Mouse (Mus musculus): ENCODE measurements around the gene Fam114a1. TPM values are rescaled to one million over a fixed set of nuclear protein-coding genes. Genes with fewer than 3 reads are reported as not detected.

Fam114a1 gene
- total and polyA plus RNA-seq, 3 experiments, result 0.05 TPM; not detected in 2

- ATAC-seq (ENCODE audit: extremely low read depth, insufficient number of reproducible peaks, low FRiP score, poor library complexity, severe bottlenecking), result no peak
- no peak for TF ChIP-seq TAL1 (conservative IDR thresholded peaks at IDR 0.05; ENCODE audit: low read depth, low read length)
- TF ChIP-seq POLR2AphosphoS5 (IDR thresholded peaks at IDR 0.05; ENCODE audit: insufficient replicate concordance, low read depth, low read length), result no peak
- TF ChIP-seq GATA1 (IDR thresholded peaks at IDR 0.05; ENCODE audit: borderline replicate concordance, low read length), result no peak
- no peak for TF ChIP-seq GATA2 (IDR thresholded peaks at IDR 0.05; ENCODE audit: borderline replicate concordance, low read depth, low read length)
- no peak for TF ChIP-seq CTCF (IDR thresholded peaks at IDR 0.05; ENCODE audit: low read depth, low read length)
- no peaks in the 10 kb centered on the region for H3K36me3 ChIP-seq (replicated peaks)
These were observed 56.9 kb downstream of the Fam114a1 start for GRCm38 (mm10) chr5:65026776-65027175.

GRCm38 (mm10) chr5:65028019-65028418 lies 58.1 kb downstream of the Fam114a1 start:
- TF ChIP-seq GATA2 (IDR thresholded peaks at IDR 0.05; ENCODE audit: borderline replicate concordance, low read depth, low read length), result no peak
- no peak for TF ChIP-seq POLR2AphosphoS5 (IDR thresholded peaks at IDR 0.05; ENCODE audit: insufficient replicate concordance, low read depth, low read length)
- TF ChIP-seq GATA1 (IDR thresholded peaks at IDR 0.05; ENCODE audit: borderline replicate concordance, low read length), result no peak
- no peak for TF ChIP-seq TAL1 (conservative IDR thresholded peaks at IDR 0.05; ENCODE audit: low read depth, low read length)
- no peak for TF ChIP-seq CTCF (IDR thresholded peaks at IDR 0.05; ENCODE audit: low read depth, low read length)
- peaks cover 3% of the 10 kb centered on the region; the same call in 1 of the 2 replicates for H3K27me3 ChIP-seq (ENCODE audit: insufficient read depth, low read length)
- H3K9me3 ChIP-seq (replicated peaks), result no peaks in the 10 kb centered on the region
- ATAC-seq (ENCODE audit: extremely low read depth, insufficient number of reproducible peaks, low FRiP score, poor library complexity, severe bottlenecking) (no peak), DNase-seq (ENCODE audit: low spot score) (no peak)
- no peak overlapping the region for H3K4me3 ChIP-seq (ENCODE audit: low read depth, low read length)
- H3K4me1 ChIP-seq (ENCODE audit: insufficient read depth, low read depth, low read length), result no peaks in the 10 kb centered on the region
- no peaks in the 10 kb centered on the region for H3K36me3 ChIP-seq (replicated peaks)

More at GRCm38 (mm10) chr5:65026776-65027175, 56.9 kb downstream of the Fam114a1 start:
- Histone ChIP-seq H3K4me3 (ENCODE audit: low read depth, low read length) (no peak overlapping the region), H3K4me1 (ENCODE audit: insufficient read depth, low read depth, low read length) (no peaks in the 10 kb centered on the region), H3K27me3 (ENCODE audit: insufficient read depth, low read length) (peaks cover 3% of the 10 kb centered on the region; the same call in 1 of the 2 replicates), H3K9me3 (replicated peaks) (no peaks in the 10 kb centered on the region)
- DNase-seq (ENCODE audit: low spot score), result no peak

- Histone ChIP-seq H3K9me3 (replicated peaks) (no peaks in the 10 kb centered on the region), H3K36me3 (replicated peaks) (no peaks in the 10 kb centered on the region), H3K4me1 (ENCODE audit: insufficient read depth, low read depth, low read length) (no peaks in the 10 kb centered on the region), H3K27me3 (ENCODE audit: insufficient read depth, low read length) (no peaks in the 10 kb centered on the region; the same call in 1 of the 2 replicates), H3K4me3 (ENCODE audit: low read depth, low read length) (no peak overlapping the region)
- no peak for TF ChIP-seq CTCF (IDR thresholded peaks at IDR 0.05; ENCODE audit: low read depth, low read length)
- no peak for DNase-seq (ENCODE audit: low spot score)
- ATAC-seq (ENCODE audit: extremely low read depth, insufficient number of reproducible peaks, low FRiP score, poor library complexity, severe bottlenecking), result no peak
These were observed 66.7 kb downstream of the Fam114a1 start for GRCm38 (mm10) chr5:65036597-65036996.

- H3K4me1 ChIP-seq (ENCODE audit: insufficient read depth, low read depth, low read length), result no peaks in the 10 kb centered on the region
- ATAC-seq (ENCODE audit: extremely low read depth, insufficient number of reproducible peaks, low FRiP score, poor library complexity, severe bottlenecking) (no peak), DNase-seq (ENCODE audit: low spot score) (no peak)
- no peaks in the 10 kb centered on the region for H3K36me3 ChIP-seq (replicated peaks)
- H3K9me3 ChIP-seq (replicated peaks), result no peaks in the 10 kb centered on the region
- no peak overlapping the region for H3K4me3 ChIP-seq (ENCODE audit: low read depth, low read length)
- no peaks in the 10 kb centered on the region for H3K27me3 ChIP-seq (ENCODE audit: insufficient read depth, low read length)
- TF ChIP-seq GATA2 (IDR thresholded peaks at IDR 0.05; ENCODE audit: borderline replicate concordance, low read depth, low read length) (no peak), POLR2AphosphoS5 (IDR thresholded peaks at IDR 0.05; ENCODE audit: insufficient replicate concordance, low read depth, low read length) (no peak), CTCF (IDR thresholded peaks at IDR 0.05; ENCODE audit: low read depth, low read length) (no peak)
These were observed 68.4 kb downstream of the Fam114a1 start for GRCm38 (mm10) chr5:65038305-65038704.

- TF ChIP-seq CTCF (IDR thresholded peaks at IDR 0.05; ENCODE audit: low read depth, low read length) (no peak), POLR2AphosphoS5 (IDR thresholded peaks at IDR 0.05; ENCODE audit: insufficient replicate concordance, low read depth, low read length) (no peak), GATA2 (IDR thresholded peaks at IDR 0.05; ENCODE audit: borderline replicate concordance, low read depth, low read length) (no peak), TAL1 (conservative IDR thresholded peaks at IDR 0.05; ENCODE audit: low read depth, low read length) (no peak)
- no peaks in the 10 kb centered on the region for H3K9me3 ChIP-seq (replicated peaks)
- H3K36me3 ChIP-seq (replicated peaks), result no peaks in the 10 kb centered on the region
- ATAC-seq (ENCODE audit: extremely low read depth, insufficient number of reproducible peaks, low FRiP score, poor library complexity, severe bottlenecking) (no peak), DNase-seq (ENCODE audit: low spot score) (no peak)
- H3K4me3 ChIP-seq (ENCODE audit: low read depth, low read length), result no peak overlapping the region
- no peaks in the 10 kb centered on the region for H3K27me3 ChIP-seq (ENCODE audit: insufficient read depth, low read length)
- no peaks in the 10 kb centered on the region for H3K4me1 ChIP-seq (ENCODE audit: insufficient read depth, low read depth, low read length)
These were observed 69.1 kb downstream of the Fam114a1 start for GRCm38 (mm10) chr5:65038811-65039571.

GRCm38 (mm10) chr5:65040463-65040862 lies 70.6 kb downstream of the Fam114a1 start:
- no peaks in the 10 kb centered on the region for H3K36me3 ChIP-seq (replicated peaks)
- no peaks in the 10 kb centered on the region for H3K27me3 ChIP-seq (ENCODE audit: insufficient read depth, low read length)
- TF ChIP-seq CTCF (IDR thresholded peaks at IDR 0.05; ENCODE audit: low read depth, low read length), result no peak
- TF ChIP-seq POLR2AphosphoS5 (IDR thresholded peaks at IDR 0.05; ENCODE audit: insufficient replicate concordance, low read depth, low read length), result no peak
- TF ChIP-seq TAL1 (conservative IDR thresholded peaks at IDR 0.05; ENCODE audit: low read depth, low read length), result no peak
- TF ChIP-seq GATA1 (IDR thresholded peaks at IDR 0.05; ENCODE audit: borderline replicate concordance, low read length), result no peak
- no peak for TF ChIP-seq GATA2 (IDR thresholded peaks at IDR 0.05; ENCODE audit: borderline replicate concordance, low read depth, low read length)
- no peak overlapping the region for H3K4me3 ChIP-seq (ENCODE audit: low read depth, low read length)
- H3K4me1 ChIP-seq (ENCODE audit: insufficient read depth, low read depth, low read length), result no peaks in the 10 kb centered on the region
- no peak for DNase-seq (ENCODE audit: low spot score)
- no peak for ATAC-seq (ENCODE audit: extremely low read depth, insufficient number of reproducible peaks, low FRiP score, poor library complexity, severe bottlenecking)
- no peaks in the 10 kb centered on the region for H3K9me3 ChIP-seq (replicated peaks)
